Mouse (Mus musculus) left cerebral cortex, adult 9 months (tissue): Measurements from ENCODE around the gene Col19a1.

ENCODE experiments used
- DNase-seq, 2 experiments: peaks; one replicate each; pipeline ENCODE4 v3.0.0; 2022; ENCODE audit warnings: low spot score in 2 of 2

Gene Col19a1

GRCm38 (mm10) chr1:24229552-24229951 lies 357.7 kb downstream of the Col19a1 start:
- DNase-seq = peak in 1 of 2 experiments; percentile 46

DNA sequence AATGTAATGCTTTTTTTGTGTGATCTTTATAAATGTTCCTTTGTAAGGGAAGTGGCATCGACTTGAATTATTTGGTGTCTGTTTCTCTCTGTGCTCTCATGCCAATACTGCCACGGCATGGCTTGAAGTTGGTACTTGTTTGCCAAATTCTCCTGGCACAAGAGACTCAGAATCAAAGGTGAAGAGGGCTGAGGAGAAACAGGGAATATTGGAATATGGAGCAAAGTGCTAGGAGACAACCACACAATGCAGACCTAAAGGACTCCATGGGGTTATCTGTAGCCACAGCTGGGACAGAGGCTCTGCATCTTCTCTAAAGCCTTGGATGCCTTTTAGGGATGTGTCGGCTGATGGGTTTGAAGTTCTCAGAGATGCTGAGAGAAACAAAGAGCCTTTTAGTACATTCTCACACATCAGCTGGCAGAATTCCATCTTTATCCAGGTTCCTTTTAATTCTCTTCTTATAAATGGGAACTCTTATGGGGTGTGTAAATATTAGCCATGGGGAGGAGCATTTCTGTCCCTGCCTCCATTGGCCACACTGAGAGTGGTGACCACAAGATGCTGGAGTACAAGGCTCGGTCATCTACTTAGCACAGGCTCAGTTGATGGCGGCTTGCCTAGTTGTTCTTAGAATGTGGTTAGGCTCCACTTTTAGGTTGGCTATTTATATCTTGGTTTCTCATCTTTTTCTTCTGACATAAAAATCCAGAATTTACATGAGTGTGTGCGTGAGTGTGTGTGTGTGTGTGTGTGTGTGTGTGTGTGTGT lies 360.1 kb downstream of the Col19a1 start:
- DNase-seq = no peak

DNA sequence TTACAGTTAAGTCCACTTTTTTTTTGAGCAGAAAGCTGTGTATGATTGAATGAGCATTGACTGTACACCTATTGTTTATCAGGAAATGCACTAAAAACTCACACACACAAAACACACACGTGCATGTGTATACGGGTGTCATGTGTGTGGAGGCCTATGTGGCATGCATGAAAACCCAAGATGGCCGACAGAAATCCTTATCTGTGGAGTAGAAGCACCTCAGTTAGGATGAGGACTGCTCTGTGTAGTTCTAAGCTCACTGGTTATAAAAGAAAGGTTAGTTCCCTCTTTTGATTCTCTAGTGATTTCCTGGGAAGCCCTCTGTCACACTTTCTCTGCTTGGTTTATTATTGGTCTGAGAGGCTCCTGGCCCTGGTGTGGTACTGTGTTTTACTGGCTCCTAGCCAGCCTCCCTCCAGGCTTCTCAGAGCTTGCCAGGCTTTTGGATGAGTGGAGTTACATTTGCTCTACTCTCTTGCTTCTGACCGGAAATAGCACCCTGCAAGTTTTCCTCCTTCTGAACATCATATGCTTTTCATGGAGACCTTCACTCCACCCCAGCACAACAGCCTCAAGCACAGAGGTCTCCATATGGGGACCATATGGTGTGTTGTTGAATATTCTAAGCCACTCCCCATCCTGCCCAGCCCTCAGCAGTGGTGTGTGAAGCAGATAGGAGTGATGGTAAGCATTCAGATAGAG lies 361.3 kb downstream of the Col19a1 start:
- peak; percentile 32 to 56 for DNase-seq

DNA sequence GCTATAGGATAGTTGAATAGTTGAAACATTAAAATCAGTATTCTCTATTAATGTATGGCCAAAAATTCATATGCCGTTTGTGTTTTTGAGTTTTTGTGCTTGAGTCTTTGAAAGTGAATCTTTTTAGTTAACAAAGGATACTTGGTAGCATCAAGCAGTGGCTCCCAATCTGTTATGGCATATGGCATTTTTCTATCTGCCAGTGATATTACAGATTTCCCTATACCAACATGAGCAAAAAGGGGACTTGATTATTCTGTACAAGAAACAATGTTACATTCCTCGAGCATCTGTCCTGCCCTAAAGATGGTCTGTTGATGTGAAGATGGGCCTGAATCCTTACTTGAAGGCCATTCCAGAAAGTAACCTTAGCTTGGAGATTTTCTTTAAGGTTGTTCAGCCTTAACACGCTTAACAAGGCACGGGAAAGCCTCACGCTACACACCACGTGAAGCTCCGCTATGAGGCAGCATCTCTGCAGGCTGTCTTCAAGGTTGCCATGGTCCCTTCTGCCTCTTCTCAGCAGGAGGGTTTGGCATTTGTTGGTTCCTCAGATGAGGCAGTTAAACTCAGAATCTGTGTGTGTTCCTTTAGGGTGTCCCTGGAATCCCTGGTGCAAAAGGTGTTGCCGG lies 364.2 kb downstream of the Col19a1 start:
- DNase-seq = peak in 1 of 2 experiments; percentile 56

- DNase-seq = no peak
Measured at GRCm38 (mm10) chr1:24222231-24222630, 365.0 kb downstream of the Col19a1 start.

- no peak for DNase-seq
Measured at GRCm38 (mm10) chr1:24219041-24219440, 368.2 kb downstream of the Col19a1 start.
